Mouse (Mus musculus) erythroblast, embryonic 14.5 days (primary cell): ENCODE data around the gene Mfap5.

ENCODE experiments used
- GATA1 ChIP-seq: IDR thresholded peaks from 2 replicates; pipeline ENCODE4 v1.6.1; 2012; ENCODE audit warnings: low read length, inconsistent platforms, mixed read lengths
- TAL1 ChIP-seq: IDR thresholded peaks from 3 replicates; pipeline ENCODE4 v1.6.1; 2012; ENCODE audit warnings: low read length, inconsistent platforms, mixed read lengths

DNA sequence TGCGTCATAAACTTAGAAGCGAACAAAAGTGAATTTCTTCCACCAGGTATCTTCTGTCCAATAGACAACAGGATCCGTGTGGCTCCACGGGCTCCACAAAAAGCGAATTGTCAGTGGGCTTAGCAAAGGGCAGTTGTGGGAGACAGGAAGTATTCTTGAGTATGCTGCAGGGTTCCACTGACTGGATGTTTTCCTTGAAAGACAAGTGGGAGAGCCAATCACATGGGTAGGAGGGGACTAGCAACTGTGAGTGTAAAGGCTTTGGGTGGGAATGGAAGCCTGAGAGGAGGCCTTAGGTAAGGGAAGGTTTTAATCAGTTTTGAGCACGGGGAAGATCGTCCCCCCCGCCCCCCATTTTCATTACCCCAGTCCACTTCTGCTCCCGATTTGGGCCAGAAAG lies 16.9 kb downstream of the Mfap5 start:
- TF ChIP-seq TAL1 (no peak), GATA1 (no peak)
